Mouse (Mus musculus): ENCODE measurements around the gene Gpr3. TPM values are rescaled to one million over a fixed set of nuclear protein-coding genes. Genes with fewer than 3 reads are reported as not detected.

The Gpr3 gene
- polyA plus RNA-seq, 1 experiment from 2014 or later: 0.22 TPM

GRCm38 (mm10) chr4:133176761-133177403 is 35.5 kb downstream of the Gpr3 start:
- Histone ChIP-seq H3K36me3 (peaks cover 8% of the 10 kb centered on the region; the same call in 1 of the 2 replicates), H3K27ac (peak overlapping the region; percentile 65), H3K27me3 (no peaks in the 10 kb centered on the region), H3K4me3 (replicated peaks) (no peak overlapping the region), H3K9me3 (no peaks in the 10 kb centered on the region), H3K4me1 (replicated peaks) (peaks cover 28% of the 10 kb centered on the region), H3K9ac (replicated peaks) (peak overlapping the region; percentile 42), H3K4me2 (replicated peaks) (peak overlapping the region; percentile 17)
- ATAC-seq: peak; percentile 75
- WGBS: 60% methylated on average over 18 of the region's 18 CpGs

- peak; percentile 20; the same call in 1 of the 2 replicates for ATAC-seq
- Histone ChIP-seq H3K9ac (replicated peaks) (peak overlapping the region; percentile 42), H3K36me3 (peaks cover 8% of the 10 kb centered on the region; the same call in 1 of the 2 replicates), H3K4me1 (replicated peaks) (peaks cover 28% of the 10 kb centered on the region), H3K4me2 (replicated peaks) (peak overlapping the region; percentile 17), H3K27ac (peak overlapping the region; percentile 65), H3K9me3 (no peaks in the 10 kb centered on the region), H3K4me3 (replicated peaks) (no peak overlapping the region), H3K27me3 (no peaks in the 10 kb centered on the region)
- WGBS: 64% methylated on average over 14 of the region's 14 CpGs
Measured at GRCm38 (mm10) chr4:133175998-133176760, 36.2 kb downstream of the Gpr3 start.

GRCm38 (mm10) chr4:133175274-133175673 is 37.1 kb downstream of the Gpr3 start:
- Histone ChIP-seq H3K27ac (no peak overlapping the region), H3K9me3 (no peaks in the 10 kb centered on the region), H3K4me3 (replicated peaks) (no peak overlapping the region), H3K4me1 (replicated peaks) (peaks cover 28% of the 10 kb centered on the region), H3K27me3 (no peaks in the 10 kb centered on the region), H3K9ac (replicated peaks) (no peak overlapping the region), H3K4me2 (replicated peaks) (no peak overlapping the region), H3K36me3 (peaks cover 8% of the 10 kb centered on the region; the same call in 1 of the 2 replicates)
- whole genome bisulfite sequencing: 87% methylated on average over 7 of the region's 7 CpGs
- no peak for ATAC-seq

- H3K9ac ChIP-seq (replicated peaks): no peak overlapping the region
- H3K4me1 ChIP-seq (replicated peaks): peaks cover 28% of the 10 kb centered on the region
- H3K36me3 ChIP-seq: peaks cover 5% of the 10 kb centered on the region; the same call in 1 of the 2 replicates
- H3K27me3 ChIP-seq: no peaks in the 10 kb centered on the region
- no peaks in the 10 kb centered on the region for H3K9me3 ChIP-seq
- 85% methylated on average over 4 of the region's 4 CpGs for whole genome bisulfite sequencing
- ATAC-seq: no peak
- no peak overlapping the region for H3K4me2 ChIP-seq (replicated peaks)
- no peak overlapping the region for H3K4me3 ChIP-seq (replicated peaks)
- H3K27ac ChIP-seq: no peak overlapping the region
Measured at GRCm38 (mm10) chr4:133174361-133174760, 38.0 kb downstream of the Gpr3 start.

- ATAC-seq: no peak
- 92% methylated on average over 4 of the region's 4 CpGs for WGBS
Measured at GRCm38 (mm10) chr4:133172451-133172850, 39.9 kb downstream of the Gpr3 start.

GRCm38 (mm10) chr4:133170616-133171015 is 41.7 kb downstream of the Gpr3 start:
- no peak overlapping the region for H3K4me3 ChIP-seq (replicated peaks)
- H3K9ac ChIP-seq (replicated peaks): no peak overlapping the region
- H3K27me3 ChIP-seq: no peaks in the 10 kb centered on the region
- no peak overlapping the region for H3K27ac ChIP-seq
- H3K4me2 ChIP-seq (replicated peaks): no peak overlapping the region
- no peak for ATAC-seq
- no peaks in the 10 kb centered on the region for H3K36me3 ChIP-seq
- no peaks in the 10 kb centered on the region for H3K9me3 ChIP-seq
- H3K4me1 ChIP-seq (replicated peaks): peaks cover 6% of the 10 kb centered on the region; the same call in 1 of the 2 replicates

More at GRCm38 (mm10) chr4:133172451-133172850, 39.9 kb downstream of the Gpr3 start:
- H3K4me3 ChIP-seq (replicated peaks): no peak overlapping the region
- H3K9me3 ChIP-seq: no peaks in the 10 kb centered on the region
- peaks cover 24% of the 10 kb centered on the region for H3K4me1 ChIP-seq (replicated peaks)
- no peak overlapping the region for H3K4me2 ChIP-seq (replicated peaks)
- H3K27me3 ChIP-seq: no peaks in the 10 kb centered on the region
- H3K27ac ChIP-seq: no peak overlapping the region
- peaks cover under 1% of the 10 kb centered on the region; the same call in 1 of the 2 replicates for H3K36me3 ChIP-seq
- H3K9ac ChIP-seq (replicated peaks): no peak overlapping the region

- H3K4me1 ChIP-seq (replicated peaks): peaks cover under 1% of the 10 kb centered on the region; the same call in 1 of the 2 replicates
- ATAC-seq: no peak
- H3K27ac ChIP-seq: no peak overlapping the region
- WGBS: 86% methylated on average over 3 of the region's 3 CpGs
- no peaks in the 10 kb centered on the region for H3K27me3 ChIP-seq
- H3K9me3 ChIP-seq: no peaks in the 10 kb centered on the region
- H3K4me3 ChIP-seq (replicated peaks): no peak overlapping the region
- H3K36me3 ChIP-seq: no peaks in the 10 kb centered on the region
- no peak overlapping the region for H3K9ac ChIP-seq (replicated peaks)
- no peak overlapping the region for H3K4me2 ChIP-seq (replicated peaks)
Measured at GRCm38 (mm10) chr4:133170056-133170524, 42.2 kb downstream of the Gpr3 start.

GRCm38 (mm10) chr4:133169237-133170055 is 42.9 kb downstream of the Gpr3 start:
- Histone ChIP-seq H3K4me3 (replicated peaks) (no peak overlapping the region), H3K27ac (no peak overlapping the region)
- WGBS: 90% methylated on average over 10 of the region's 10 CpGs

GRCm38 (mm10) chr4:133166773-133167172 is 45.6 kb downstream of the Gpr3 start:
- 93% methylated on average over 9 of the region's 9 CpGs for WGBS
- Histone ChIP-seq H3K36me3 (no peaks in the 10 kb centered on the region), H3K4me3 (replicated peaks) (no peak overlapping the region), H3K9ac (replicated peaks) (no peak overlapping the region), H3K4me2 (replicated peaks) (no peak overlapping the region), H3K4me1 (replicated peaks) (no peaks in the 10 kb centered on the region; the same call in 1 of the 2 replicates), H3K27me3 (no peaks in the 10 kb centered on the region), H3K27ac (no peak overlapping the region), H3K9me3 (no peaks in the 10 kb centered on the region)
- no peak for ATAC-seq

More at GRCm38 (mm10) chr4:133169237-133170055, 42.9 kb downstream of the Gpr3 start:
- no peak for ATAC-seq
- Histone ChIP-seq H3K27me3 (no peaks in the 10 kb centered on the region), H3K9me3 (no peaks in the 10 kb centered on the region), H3K4me1 (replicated peaks) (no peaks in the 10 kb centered on the region; the same call in 1 of the 2 replicates), H3K4me2 (replicated peaks) (no peak overlapping the region), H3K9ac (replicated peaks) (no peak overlapping the region), H3K36me3 (no peaks in the 10 kb centered on the region)

GRCm38 (mm10) chr4:133162196-133162595 is 50.1 kb downstream of the Gpr3 start:
- H3K4me3 ChIP-seq (replicated peaks): no peak overlapping the region
- H3K4me2 ChIP-seq (replicated peaks): no peak overlapping the region
- H3K4me1 ChIP-seq (replicated peaks): 0 out of 2 replicates have a peak, but pooled peaks cover 5% of the 10 kb centered on the region
- no peaks in the 10 kb centered on the region for H3K9me3 ChIP-seq
- no peak overlapping the region for H3K9ac ChIP-seq (replicated peaks)
- no peaks in the 10 kb centered on the region for H3K27me3 ChIP-seq
- WGBS: 79% methylated on average over 6 of the region's 6 CpGs
- no peaks in the 10 kb centered on the region for H3K36me3 ChIP-seq
- no peak overlapping the region for H3K27ac ChIP-seq
- no peak for ATAC-seq

- 74% methylated on average over 4 of the region's 4 CpGs for WGBS
Measured at GRCm38 (mm10) chr4:133160821-133161220, 51.5 kb downstream of the Gpr3 start.

More at GRCm38 (mm10) chr4:133160821-133161220, 51.5 kb downstream of the Gpr3 start:
- ATAC-seq: no peak
- Histone ChIP-seq H3K4me2 (replicated peaks) (no peak overlapping the region), H3K27ac (no peak overlapping the region), H3K36me3 (no peaks in the 10 kb centered on the region), H3K9me3 (no peaks in the 10 kb centered on the region), H3K4me1 (replicated peaks) (0 out of 2 replicates have a peak, but pooled peaks cover 12% of the 10 kb centered on the region), H3K27me3 (no peaks in the 10 kb centered on the region), H3K9ac (replicated peaks) (no peak overlapping the region), H3K4me3 (replicated peaks) (no peak overlapping the region)

Data from midbrain, embryonic 13.5 days (tissue).